Mouse (Mus musculus) heart, postnatal 0 days (tissue): ENCODE results near the gene Ackr2. TPM values are rescaled to one million over a fixed set of nuclear protein-coding genes. Genes with fewer than 3 reads are reported as not detected.

Source experiments
- ATAC-seq: fragments of 200-750 bp; cut with Nextera tagmentation; 2 replicates; pipeline ENCODE4 v1.8.0; 2017; ENCODE audit warnings: low read depth, moderate number of reproducible peaks, moderate library complexity; ENCODE audit not compliant: insufficient read depth
- DNase-seq: peaks from one replicate; pipeline ENCODE4 v3.0.0-alpha.2; 2016; ENCODE audit warnings: low spot score
- H3K27ac ChIP-seq: fragments of 300-500 bp; sonication (generic); 2 replicates; pipeline ENCODE4 v1.5.1; 2014; ENCODE audit warnings: low read depth, mild to moderate bottlenecking
- H3K27me3 ChIP-seq: fragments of 300-500 bp; sonication (generic); 2 replicates; pipeline ENCODE4 v1.6.1; 2014; ENCODE audit warnings: low read length, mixed read lengths; ENCODE audit not compliant: control insufficient read depth, insufficient read depth
- H3K36me3 ChIP-seq: fragments of 300-500 bp; sonication (generic); replicated peaks from 2 replicates; pipeline ENCODE4 v1.6.1; 2014; ENCODE audit warnings: low read length, mixed read lengths; ENCODE audit not compliant: control insufficient read depth, insufficient read depth
- H3K4me1 ChIP-seq: fragments of 300-500 bp; sonication (generic); 2 replicates; pipeline ENCODE4 v1.6.1; 2014; ENCODE audit warnings: antibody characterized with exemption; ENCODE audit not compliant: control insufficient read depth, insufficient read depth
- H3K4me2 ChIP-seq: fragments of 300-500 bp; sonication (generic); 2 replicates; pipeline ENCODE4 v1.6.1; 2014; ENCODE audit warnings: low read depth, mild to moderate bottlenecking, low read length, moderate library complexity
- H3K4me3 ChIP-seq: fragments of 300-500 bp; sonication (generic); 2 replicates; pipeline ENCODE4 v1.5.1; 2014; ENCODE audit warnings: low read depth, low read length
- H3K9ac ChIP-seq: fragments of 300-500 bp; sonication (generic); replicated peaks from 2 replicates; pipeline ENCODE4 v1.6.1; 2014; ENCODE audit warnings: low read depth, low read length, mixed read lengths
- H3K9me3 ChIP-seq: fragments of 300-500 bp; sonication (generic); replicated peaks from 2 replicates; pipeline ENCODE4 v1.6.1; 2016; ENCODE audit warnings: low read length; ENCODE audit not compliant: control insufficient read depth
- CTCF ChIP-seq: IDR thresholded peaks from 2 replicates; pipeline ENCODE4 v1.5.1; 2016; ENCODE audit warnings: antibody characterized with exemption, control low read depth, low read depth
- EP300 ChIP-seq: IDR thresholded peaks from 2 replicates; pipeline ENCODE4 v1.6.1; 2016; ENCODE audit warnings: antibody characterized with exemption, low read depth
- WGBS: fragments of 180-500 bp; shearing (Covaris S2); extraction: QIAGEN DNeasy Blood & Tissue Kit; methylation state at CpG from one replicate; pipeline ENCODE4 v1.1.7; 2014; 5-methylcytosine and 5-hydroxymethylcytosine counted together
- polyA plus RNA-seq: library from polyadenylated mRNA; unstranded; fragments of >200 nt; fragmentation: Nextera tagmentation; extraction: Ambion mirVana; gene quantifications from 2 replicates; pipeline ENCODE4 v1.2.1, GENCODE M21; 2015
- total RNA-seq: library from RNA; depleted of rRNA; stranded (reverse); fragments of >200 nt; gene quantifications from 2 replicates; pipeline ENCODE4 v1.2.3, GENCODE M21; 2014; ENCODE audit warnings: low replicate concordance

The Ackr2 gene
- total and polyA plus RNA-seq, 2 experiments from 2014 or later: 1.6 to 4.6 TPM

DNA sequence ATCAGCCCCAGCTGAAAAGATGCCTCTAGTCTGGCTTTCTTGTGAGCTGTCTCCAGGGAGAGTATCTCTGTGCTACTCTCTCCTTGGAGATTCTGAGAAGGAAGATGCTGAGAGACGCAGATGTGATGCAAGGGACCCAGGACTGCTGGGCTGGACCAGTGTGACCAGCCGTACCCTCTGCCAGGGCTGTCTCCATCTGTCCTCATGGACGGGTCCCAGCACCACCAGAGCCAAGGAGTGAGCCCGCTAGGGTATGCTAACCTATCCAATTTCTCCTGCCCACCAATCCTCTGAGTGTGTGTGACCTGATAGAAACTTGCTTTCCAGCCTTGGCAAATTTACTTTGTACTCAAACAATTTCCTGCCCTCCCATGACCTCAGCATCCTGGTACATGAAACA is 14.6 kb downstream of the Ackr2 start:
- Histone ChIP-seq H3K4me3 (no peak overlapping the region), H3K4me1 (no peaks in the 10 kb centered on the region), H3K9ac (no peak overlapping the region), H3K27ac (no peak overlapping the region), H3K9me3 (no peaks in the 10 kb centered on the region), H3K27me3 (no peaks in the 10 kb centered on the region), H3K36me3 (no peaks in the 10 kb centered on the region), H3K4me2 (no peak overlapping the region)
- TF ChIP-seq EP300 (no peak), CTCF (no peak)
- ATAC-seq (no peak), DNase-seq (no peak)
- WGBS: 81% methylated on average over 4 of the region's 4 CpGs

DNA sequence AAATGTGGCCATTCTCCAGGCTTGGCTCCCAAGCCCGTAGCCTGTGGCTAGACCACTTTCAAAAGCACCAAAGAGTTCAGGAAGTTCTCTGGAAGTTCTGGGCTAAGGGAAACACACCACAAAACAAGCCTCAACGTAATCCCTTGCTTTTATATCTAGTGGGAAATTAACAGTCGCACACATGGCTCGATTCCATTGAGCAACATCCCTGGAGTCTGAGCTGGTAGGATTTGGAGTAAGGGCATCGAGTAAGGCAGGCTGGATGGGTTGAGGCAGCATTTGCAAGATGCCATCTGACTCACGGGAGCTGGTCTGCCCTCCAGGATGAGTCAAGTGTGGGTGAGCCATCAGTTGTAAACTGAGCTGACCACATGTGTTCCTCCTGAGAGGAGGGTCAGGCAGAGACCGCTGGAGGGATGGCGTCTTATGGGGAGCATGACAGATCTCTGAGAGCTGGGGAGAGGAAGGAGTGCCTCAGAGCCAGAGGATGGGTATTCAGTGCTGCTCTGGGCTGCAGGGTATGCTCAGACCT is 16.1 kb downstream of the Ackr2 start:
- WGBS: 76% methylated on average over 8 of the region's 8 CpGs
- TF ChIP-seq EP300: no peak
- TF ChIP-seq CTCF: no peak
- no peaks in the 10 kb centered on the region for H3K9me3 ChIP-seq

DNA sequence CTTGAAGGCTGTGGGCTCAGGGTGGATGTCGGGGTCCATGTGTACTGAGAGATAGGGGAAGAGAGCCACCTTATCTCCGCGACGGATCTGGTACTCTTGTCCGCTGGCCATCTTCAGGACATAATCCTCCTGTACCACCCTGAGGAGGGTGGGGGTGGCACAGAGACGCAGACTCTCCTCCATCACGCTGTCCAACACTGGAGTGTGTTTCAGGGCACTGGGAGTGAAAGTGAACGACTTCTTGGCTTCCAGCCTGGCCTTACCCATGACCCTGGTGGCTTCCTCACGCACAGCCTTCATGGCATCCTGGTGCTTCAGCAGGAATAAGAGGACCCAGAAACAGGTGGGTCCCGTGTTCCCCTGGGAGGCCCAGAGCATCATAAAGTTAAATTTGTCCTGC is 16.9 kb downstream of the Ackr2 start:
- no peak overlapping the region for H3K27ac ChIP-seq
- no peaks in the 10 kb centered on the region for H3K4me1 ChIP-seq
- no peak overlapping the region for H3K4me2 ChIP-seq
- no peaks in the 10 kb centered on the region for H3K36me3 ChIP-seq
- 79% methylated on average over 10 of the region's 10 CpGs for WGBS
- H3K27me3 ChIP-seq: no peaks in the 10 kb centered on the region
- H3K9ac ChIP-seq: no peak overlapping the region
- H3K9me3 ChIP-seq: no peaks in the 10 kb centered on the region
- ATAC-seq (no peak), DNase-seq (no peak)
- no peak for TF ChIP-seq CTCF
- TF ChIP-seq EP300: no peak
- H3K4me3 ChIP-seq: no peak overlapping the region

More for the DNA sequence above, 16.1 kb downstream of the Ackr2 start:
- no peak overlapping the region for H3K27ac ChIP-seq
- no peaks in the 10 kb centered on the region for H3K27me3 ChIP-seq
- DNase-seq (no peak), ATAC-seq (no peak)
- H3K9ac ChIP-seq: no peak overlapping the region
- no peak overlapping the region for H3K4me2 ChIP-seq
- no peaks in the 10 kb centered on the region for H3K4me1 ChIP-seq
- H3K36me3 ChIP-seq: no peaks in the 10 kb centered on the region
- H3K4me3 ChIP-seq: no peak overlapping the region

DNA sequence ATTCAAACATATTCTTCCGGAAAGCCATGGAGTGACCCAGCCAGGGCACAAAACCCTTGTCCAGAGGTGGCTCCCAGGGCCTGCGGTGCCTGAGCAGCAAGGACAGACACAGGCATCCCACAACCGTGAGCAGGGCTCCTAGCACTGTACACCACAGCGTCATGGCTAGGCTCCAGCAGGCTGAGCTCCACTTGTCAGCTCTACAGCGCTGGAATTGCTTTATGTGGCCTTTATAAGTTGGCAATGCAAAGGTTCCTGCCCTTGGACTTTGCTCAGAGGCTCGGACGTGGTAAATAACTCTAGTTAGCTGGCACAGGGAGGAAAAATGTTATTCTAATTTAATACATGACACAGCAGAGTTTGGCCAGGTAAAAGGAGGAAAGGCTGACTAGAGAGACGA is 17.9 kb downstream of the Ackr2 start, which contains the start of gene Cyp8b1:
Gene Cyp8b1, minus strand, starts transcription at position 204 of the 400 bp plus-strand sequence.
- peak; percentile 13 for DNase-seq
- peak; percentile 40; the same call in 1 of the 2 replicates for ATAC-seq
- WGBS: 58% methylated on average over 8 of the region's 8 CpGs

DNA sequence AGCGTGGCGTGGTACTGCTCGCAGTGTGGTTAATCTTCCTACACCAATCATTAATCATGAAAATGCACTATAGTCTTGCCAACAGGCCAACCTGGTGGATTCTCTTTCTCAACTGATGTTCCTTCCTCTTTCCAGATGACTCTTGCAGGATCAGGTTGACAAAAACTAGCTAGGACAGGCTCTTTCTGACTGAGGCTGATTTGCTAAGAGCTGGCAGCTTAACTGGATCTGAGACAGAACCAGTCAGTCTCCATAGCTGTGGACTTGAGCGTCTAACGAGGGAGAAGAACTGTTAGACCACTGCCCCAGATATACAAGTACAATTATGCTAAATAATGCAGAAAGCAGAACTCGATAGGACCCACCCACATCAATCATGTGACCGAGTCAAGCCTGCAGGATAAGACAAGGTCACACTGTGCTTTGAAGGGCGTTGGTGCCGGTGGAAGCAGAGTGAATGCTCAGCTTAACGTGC is 20.9 kb downstream of the Ackr2 start:
- DNase-seq (peak; percentile 26), ATAC-seq (peak; percentile 57)
- no peak overlapping the region for H3K9ac ChIP-seq
- no peak overlapping the region for H3K4me3 ChIP-seq
- no peaks in the 10 kb centered on the region for H3K36me3 ChIP-seq
- no peak overlapping the region for H3K27ac ChIP-seq
- H3K4me1 ChIP-seq: no peaks in the 10 kb centered on the region
- WGBS: 65% methylated on average over 10 of the region's 10 CpGs
- no peaks in the 10 kb centered on the region for H3K27me3 ChIP-seq
- H3K4me2 ChIP-seq: no peak overlapping the region
- no peaks in the 10 kb centered on the region for H3K9me3 ChIP-seq
- TF ChIP-seq CTCF (no peak), EP300 (no peak)

More for the DNA sequence above, 17.9 kb downstream of the Ackr2 start, which contains the start of gene Cyp8b1:
- Histone ChIP-seq H3K4me2 (no peak within 1 kb of the TSS), H3K9me3 (no peaks in the 10 kb centered on the region), H3K4me3 (no peak within 1 kb of the TSS), H3K9ac (no peak within 1 kb of the TSS), H3K36me3 (no peaks in the 10 kb centered on the region), H3K27me3 (no peaks in the 10 kb centered on the region), H3K27ac (0 out of 2 replicates have a peak within 1 kb of the TSS, but pooled peaks have one; percentile 11), H3K4me1 (no peaks in the 10 kb centered on the region)
- TF ChIP-seq CTCF: no peak
- no peak for TF ChIP-seq EP300

DNA sequence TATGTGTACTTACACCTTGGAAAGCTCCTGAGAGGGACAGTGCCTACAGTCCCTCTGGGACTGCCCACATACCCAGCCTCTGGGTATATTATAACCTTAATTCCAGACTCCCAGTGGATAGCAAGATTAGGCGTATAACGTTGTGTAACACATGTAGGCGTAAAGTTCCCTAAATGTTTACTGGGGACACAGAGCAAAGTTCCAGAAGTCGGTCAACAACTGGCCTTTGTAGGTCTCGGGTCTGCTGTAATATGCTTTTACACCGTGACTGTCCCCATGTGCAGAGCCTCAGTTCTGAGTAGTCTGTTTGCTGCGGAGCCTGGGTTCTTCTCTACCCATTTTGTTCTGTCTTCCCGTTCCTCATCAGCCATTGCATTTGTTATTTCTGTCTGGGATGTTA is 25.3 kb downstream of the Ackr2 start:
- ATAC-seq (no peak), DNase-seq (no peak)
- TF ChIP-seq EP300: no peak
- TF ChIP-seq CTCF: no peak
- Histone ChIP-seq H3K4me2 (no peak overlapping the region), H3K27ac (no peak overlapping the region), H3K9ac (no peak overlapping the region), H3K4me3 (no peak overlapping the region), H3K36me3 (no peaks in the 10 kb centered on the region), H3K9me3 (no peaks in the 10 kb centered on the region), H3K27me3 (no peaks in the 10 kb centered on the region), H3K4me1 (no peaks in the 10 kb centered on the region)
- 81% methylated on average over 8 of the region's 8 CpGs for WGBS
